In genomic region chr4:56619803-56620202, GRCm38 (mm10) we compare ENCODE assay signal across 29 mouse cellular contexts.
A peak's percentile ranks its signal among the peaks of the same experiment; 100 is the strongest.
DNase-seq lines count a peak whose midpoint lies in the region; TF ChIP-seq lines count a peak whose summit lies in the region.
"Had no signal": no experiment of that assay in that cellular context is flagged by ENCODE, and none has a peak within 500 bp of the region (broad histone marks: within the 10 kb centered on the region; RNA-seq: fewer than 3 reads in every experiment).

No protein-coding gene starts in this region.

- in situ Hi-C loops in CH12.LX (cut with MboI; ENCODE audit: low pct_ligation_motif_present, low pct_unique_long_range_greater_than_20kb, low sequenced_read_pairs) = no loop called here

- H3K9me3 ChIP-seq in CH12.LX (replicated peaks; ENCODE audit: low read length) = peaks cover 2% of the 10 kb centered on the region
- H3K9me3 ChIP-seq: forebrain, embryonic 12.5 days; hindbrain, embryonic 13.5 days; kidney, embryonic 15.5 days; liver, embryonic 13.5 days; neural tube, embryonic 15.5 days had no signal

- no peak for TF ChIP-seq POLR2A in CH12.LX (IDR thresholded peaks at IDR 0.05; ENCODE audit: low read depth, low read length)
- TF ChIP-seq POLR2A in thymus, adult 2 months (IDR thresholded peaks at IDR 0.05; ENCODE audit: control insufficient read depth, extremely low read depth, insufficient read depth, low read length, poor library complexity) = no peak

- H3K79me2 ChIP-seq in CH12.LX (replicated peaks; ENCODE audit: control insufficient read depth, extremely low read depth, insufficient read depth, poor library complexity, severe bottlenecking) = no peaks in the 10 kb centered on the region

- H3K4me3 ChIP-seq in layer of hippocampus, adult 2 months = no peak overlapping the region
- no peak overlapping the region for H3K4me3 ChIP-seq in CH12.LX (replicated peaks in 1 of 3; ENCODE audit: low read depth in 2 of 3, low read length in 2 of 3, poor library complexity in 1 of 3)
- H3K4me3 ChIP-seq in thymus, adult 2 months (ENCODE audit: control insufficient read depth, insufficient read depth, low read length) = no peak overlapping the region
- H3K4me3 ChIP-seq in gastrocnemius, adult 2 months = no peak overlapping the region
- H3K4me3 ChIP-seq: erythroblast, embryonic 14.5 days; forebrain, embryonic 12.5 days; hindbrain, embryonic 13.5 days; kidney, embryonic 15.5 days; liver, embryonic 13.5 days; neural tube, embryonic 15.5 days had no signal

- TF ChIP-seq EP300 in CH12.LX (IDR thresholded peaks at IDR 0.05; ENCODE audit: low read length) = no peak

- intact Hi-C loops in gastrocnemius, adult 2 months (cut with DNase I) = no loop called here

- no peak overlapping the region for H3K27ac ChIP-seq in layer of hippocampus, adult 2 months
- H3K27ac ChIP-seq in CH12.LX (ENCODE audit: insufficient read depth, low read depth) = no peak overlapping the region
- no peak overlapping the region for H3K27ac ChIP-seq in thymus, adult 2 months (ENCODE audit: control insufficient read depth, insufficient read depth, low read length)
- H3K27ac ChIP-seq in gastrocnemius, adult 2 months = no peak overlapping the region
- H3K27ac ChIP-seq: forebrain, embryonic 12.5 days; hindbrain, embryonic 13.5 days; kidney, embryonic 15.5 days; liver, embryonic 13.5 days; neural tube, embryonic 15.5 days had no signal

- TF ChIP-seq CTCF in layer of hippocampus, adult 2 months (conservative IDR thresholded peaks at IDR 0.05) = peak; percentile 48
- TF ChIP-seq CTCF in CH12.LX (conservative IDR thresholded peaks at IDR 0.05 in 1 of 2, IDR thresholded peaks at IDR 0.05 in 1 of 2; ENCODE audit: low read depth in 2 of 2, low read length in 2 of 2) = peak in 1 of 2 experiments; percentile 54; a peak in 2 of 4 replicates
- no peak for TF ChIP-seq CTCF in thymus, adult 2 months (IDR thresholded peaks at IDR 0.05; ENCODE audit: borderline replicate concordance, control insufficient read depth, extremely low read depth, insufficient read depth, low read length, poor library complexity)
- no peak for TF ChIP-seq CTCF in gastrocnemius, adult 2 months (IDR thresholded peaks at IDR 0.05)

- no peaks in the 10 kb centered on the region for H3K36me3 ChIP-seq in CH12.LX (replicated peaks in 1 of 2; ENCODE audit: control insufficient read depth in 1 of 2, insufficient read depth in 1 of 2, low read length in 1 of 2)
- H3K36me3 ChIP-seq in thymus, adult 2 months (ENCODE audit: control insufficient read depth, insufficient read depth, low read length) = no peaks in the 10 kb centered on the region
- H3K36me3 ChIP-seq: forebrain, embryonic 12.5 days; hindbrain, embryonic 13.5 days; kidney, embryonic 15.5 days; liver, embryonic 13.5 days; neural tube, embryonic 15.5 days had no signal

- H3K27me3 ChIP-seq in CH12.LX (replicated peaks) = no peaks in the 10 kb centered on the region
- no peaks in the 10 kb centered on the region for H3K27me3 ChIP-seq in thymus, adult 2 months (ENCODE audit: control insufficient read depth, insufficient read depth, low read length)
- H3K27me3 ChIP-seq: forebrain, embryonic 12.5 days; hindbrain, embryonic 13.5 days; kidney, embryonic 15.5 days; liver, embryonic 13.5 days; neural tube, embryonic 15.5 days had no signal

- no peak for DNase-seq in layer of hippocampus, adult 2 months (ENCODE audit: low spot score in 2 of 2)
- DNase-seq in layer of hippocampus, postnatal 10 days (ENCODE audit: low spot score in 2 of 2) = no peak
- DNase-seq in 416B (ENCODE audit: low read depth) (peak; percentile 59), CH12.LX (ENCODE audit: extremely low read depth) (peak; percentile 41)
- DNase-seq in naive thymus-derived CD4-positive, alpha-beta T cell, adult 2 months (ENCODE audit: low read depth) = peak; percentile 6
- DNase-seq in thymus, adult 2 months = no peak
- DNase-seq in gastrocnemius, adult 2 months = no peak
- DNase-seq: adrenal gland, adult 2 months; adrenal gland, postnatal 36 days; cerebellum, adult 2 months; cerebellum, postnatal 14 days; gastrocnemius, postnatal 25 days; heart, adult 18-20 months; heart, postnatal 4 days; kidney, adult 11 months; kidney, postnatal 36 days; layer of hippocampus, postnatal 36 days; left cerebral cortex, postnatal 4 days; liver, embryonic 13.5 days; lung, adult 2 months; right cerebral cortex, postnatal 25 days; thymus, postnatal 4 days had no signal

- peaks cover 0 to 17% of the 10 kb centered on the region in 2 experiments; a peak in 2 of 4 replicates for H3K4me1 ChIP-seq in CH12.LX (ENCODE audit: control insufficient read depth in 1 of 2, insufficient read depth in 2 of 2)
- H3K4me1 ChIP-seq in thymus, adult 2 months (replicated peaks; ENCODE audit: control insufficient read depth, insufficient read depth, low read length) = 0 out of 2 replicates have a peak, but pooled peaks cover 2% of the 10 kb centered on the region
- H3K4me1 ChIP-seq: forebrain, embryonic 12.5 days; hindbrain, embryonic 13.5 days; kidney, embryonic 15.5 days; liver, embryonic 13.5 days; neural tube, embryonic 15.5 days had no signal

- no peak overlapping the region for H3K4me2 ChIP-seq in CH12.LX (ENCODE audit: insufficient read depth, low read depth, poor library complexity, severe bottlenecking)
- H3K4me2 ChIP-seq: forebrain, embryonic 12.5 days; heart, embryonic 11.5 days; hindbrain, embryonic 13.5 days; kidney, embryonic 15.5 days; liver, embryonic 13.5 days; midbrain, embryonic 11.5 days; neural tube, embryonic 15.5 days had no signal

- peak; percentile 68 for TF ChIP-seq RAD21 in CH12.LX (IDR thresholded peaks at IDR 0.05; ENCODE audit: low read depth, low read length)

- H3K9ac ChIP-seq in CH12.LX (ENCODE audit: insufficient read depth, low read depth) = no peak overlapping the region
- H3K9ac ChIP-seq: forebrain, embryonic 12.5 days; hindbrain, embryonic 13.5 days; kidney, embryonic 15.5 days; liver, embryonic 13.5 days; neural tube, embryonic 15.5 days had no signal

- dilution Hi-C loops in CH12.LX (cut with MboI; ENCODE audit: extremely low pct_ligation_motif_present, extremely low pct_unique_long_range_greater_than_20kb, low sequenced_read_pairs) = no loop called here

TF ChIP-seq in CH12.LX, 34 proteins besides CTCF, POLR2A, EP300 and RAD21:
- peak; percentile 40 for TF ChIP-seq SMC3 (IDR thresholded peaks at IDR 0.05; ENCODE audit: low read depth, low read length)
- no peak for TF ChIP-seq MAFK (IDR thresholded peaks at IDR 0.05; ENCODE audit: insufficient replicate concordance, low read length)

Comparison
In these comparisons a context has a peak if more than half of its experiments do, and no peak if none do; other contexts are left out.
1. DNase-seq: peak in 416B (single experiment), CH12.LX (single experiment) and naive thymus-derived CD4-positive, alpha-beta T cell, adult 2 months (single experiment); none in layer of hippocampus, adult 2 months (0 of 2), layer of hippocampus, postnatal 10 days (0 of 2), thymus, adult 2 months (single experiment) and gastrocnemius, adult 2 months (single experiment).